Mouse (Mus musculus) frontal cortex, adult (tissue): Measurements from ENCODE around the gene Pgam2.
A peak's percentile ranks its signal among the peaks of the same experiment; 100 is the strongest.

Experiments
- ATAC-seq: cut with Nextera tagmentation; 2 replicates; pipeline ENCODE4 v1.9.2; 2017; ENCODE audit warnings: mild to moderate bottlenecking, moderate library complexity, mixed read lengths; ENCODE audit not compliant: low TSS enrichment

Gene Pgam2

DNA sequence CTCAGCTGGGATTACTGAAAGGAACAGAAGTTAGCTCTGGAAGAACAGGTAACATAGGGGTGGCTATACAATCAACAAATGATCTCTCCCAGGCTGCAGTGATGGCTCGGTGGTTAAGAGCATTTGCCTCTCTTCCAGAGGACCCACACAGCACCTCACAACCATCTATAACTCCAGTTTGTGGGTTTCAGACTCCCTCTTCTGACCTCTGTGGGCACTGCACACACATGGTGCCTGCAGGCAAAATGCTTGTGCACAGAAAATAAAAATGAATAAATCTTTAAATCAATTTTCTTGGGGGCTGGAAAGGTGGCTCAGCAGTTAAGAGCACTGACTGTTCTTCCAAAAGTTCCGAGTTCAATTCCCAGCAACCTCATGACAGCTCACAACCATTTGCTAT lies 25.1 kb downstream of the Pgam2 start:
- no peak for ATAC-seq

DNA sequence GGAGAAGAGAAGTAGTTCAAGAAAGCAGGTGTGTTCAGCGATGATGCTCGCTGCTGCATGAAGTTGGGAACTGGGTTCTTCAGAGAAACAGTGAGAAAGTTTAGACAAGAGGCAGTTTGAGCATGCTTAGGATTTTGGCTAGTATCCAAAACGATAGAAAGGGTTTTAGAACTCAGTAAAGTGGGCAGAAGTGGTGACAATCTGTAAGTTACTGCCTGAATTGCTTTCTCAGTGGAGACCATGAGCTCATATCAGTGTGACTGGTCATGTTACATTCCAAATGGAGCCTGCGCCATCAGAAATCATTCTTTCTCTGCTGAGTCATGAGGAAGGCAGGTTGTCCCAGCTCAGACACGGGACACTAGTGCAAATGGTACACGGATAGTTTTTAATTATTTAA lies 37.5 kb downstream of the Pgam2 start:
- ATAC-seq, result no peak

DNA sequence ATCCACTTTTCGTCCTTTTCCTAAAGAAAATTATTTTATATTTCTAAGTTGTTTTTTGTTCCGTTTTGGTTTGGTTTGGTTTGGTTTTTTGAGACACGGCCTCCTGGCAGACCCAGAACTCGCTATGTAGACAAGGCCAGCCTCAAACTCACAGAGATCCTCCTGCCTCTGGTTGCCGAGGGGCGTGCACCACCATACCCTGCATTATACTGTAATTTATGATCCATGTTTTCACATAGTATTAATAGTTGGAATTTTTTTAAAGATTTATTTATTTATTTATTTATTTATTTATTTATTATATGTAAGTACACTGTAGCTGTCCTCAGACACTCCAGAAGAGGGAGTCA lies 40.9 kb downstream of the Pgam2 start:
- no peak for ATAC-seq

DNA sequence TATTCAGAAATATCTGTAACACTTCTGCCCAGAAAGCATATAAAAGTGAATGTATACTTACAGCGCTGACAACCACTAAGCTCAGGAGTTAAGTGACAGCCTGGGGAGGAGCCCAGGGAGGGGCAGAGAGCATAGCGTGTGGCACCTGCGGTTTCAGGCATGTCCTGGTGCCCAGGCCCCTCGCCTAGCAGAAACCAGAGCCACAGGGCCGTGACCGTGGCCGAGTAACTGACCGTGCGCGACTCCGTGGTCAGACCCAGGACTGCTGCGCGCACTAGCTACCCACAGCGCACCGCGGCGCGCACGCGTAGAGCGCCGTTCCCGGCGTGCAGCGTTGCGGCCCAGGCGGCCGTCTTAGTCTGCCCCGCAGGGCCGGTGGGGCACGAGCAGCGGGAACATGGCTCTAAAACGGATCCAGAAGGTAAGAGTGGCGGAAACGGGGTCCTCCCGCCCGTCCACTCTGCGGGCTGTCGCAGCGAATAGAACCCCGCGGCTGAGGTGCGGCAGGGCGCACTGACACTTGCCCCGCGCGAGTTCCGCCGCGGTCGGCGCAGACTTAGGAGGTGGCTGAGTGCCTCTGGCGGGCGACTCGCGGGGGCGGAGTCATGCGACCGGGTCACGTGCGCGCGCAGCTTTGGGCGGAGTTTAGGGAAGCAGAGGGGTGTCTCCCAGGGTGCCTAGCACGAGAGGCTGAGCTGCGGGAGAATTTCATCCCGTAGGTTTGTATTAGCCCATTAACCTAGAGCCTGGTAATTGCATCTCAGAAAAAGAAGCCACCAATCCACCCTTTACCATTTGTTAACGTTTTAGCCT lies 41.5 kb downstream of the Pgam2 start, which contains the start of gene Urgcp:
Gene Urgcp (minus strand): TSS at position 557 of the 813 bp plus-strand sequence.
- ATAC-seq, result peak; percentile 98

GRCm38 (mm10) chr11:5753755-5754154 lies 49.8 kb downstream of the Pgam2 start:
- ATAC-seq, result no peak
